Mouse (Mus musculus) liver, embryonic 14.5 days (tissue): ENCODE measurements at regions not wholly inside any gene's neighbourhood (a gene's known extent, or its start where the extent isn't known, plus 50 kb on each side); places are given as distances from the start of the nearest gene placed in this dataset.

ENCODE experiments used
- CTCF ChIP-seq: IDR thresholded peaks from 2 replicates; pipeline ENCODE4 v1.5.1; 2016; ENCODE audit warnings: antibody characterized with exemption, low read depth, control low read depth
- EP300 ChIP-seq: IDR thresholded peaks from 2 replicates; pipeline ENCODE4 v1.6.1; 2016; ENCODE audit warnings: antibody characterized with exemption, low read depth

- TF ChIP-seq CTCF (no peak), EP300 (no peak)
Measured at GRCm38 (mm10) chr3:34411142-34411914, 238.9 kb upstream of the Sox2 start.
